Mouse (Mus musculus) megakaryocyte, embryonic 14.5 days (primary cell): ENCODE data around the gene Zkscan14.

Source experiments
- FLI1 ChIP-seq: IDR thresholded peaks from 2 replicates; pipeline ENCODE4 v1.6.1; 2012; ENCODE audit warnings: low read length, inconsistent platforms, mixed read lengths
- GATA1 ChIP-seq: IDR thresholded peaks from 3 replicates; pipeline ENCODE4 v1.6.1; 2012; ENCODE audit warnings: mixed read lengths, low read length, inconsistent platforms, borderline replicate concordance

GRCm38 (mm10) chr5:145167306-145167661 lies 34.4 kb downstream of the Zkscan14 start:
- TF ChIP-seq GATA1, result no peak
- no peak for TF ChIP-seq FLI1
